Mouse (Mus musculus): Measurements from ENCODE around the gene Clasp2.
A peak's percentile ranks its signal among the peaks of the same experiment; 100 is the strongest.

The Clasp2 gene

DNA sequence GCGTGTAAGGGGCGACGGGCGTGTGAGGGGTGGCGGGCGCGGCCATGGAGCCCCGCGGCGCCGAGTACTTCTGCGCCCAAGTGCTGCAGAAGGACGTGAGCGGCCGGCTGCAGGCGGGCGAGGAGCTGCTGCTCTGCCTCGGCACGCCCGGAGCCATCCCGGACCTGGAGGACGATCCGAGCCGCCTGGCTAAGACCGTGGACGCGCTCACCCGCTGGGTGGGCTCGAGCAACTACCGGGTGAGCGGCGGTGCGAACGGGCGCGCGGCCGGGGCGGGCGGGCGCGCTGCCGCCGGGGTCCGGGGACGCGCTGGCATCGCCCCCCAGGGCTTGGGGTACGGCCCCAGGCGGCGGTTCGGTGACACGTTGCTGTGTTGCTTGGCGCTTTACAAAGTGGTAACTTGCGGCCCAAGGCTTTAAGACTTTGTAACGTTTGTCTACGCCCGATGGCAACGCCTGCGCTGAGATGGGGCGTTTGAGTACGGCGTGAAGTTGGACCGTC is 414 bp downstream of the Clasp2 start:
- TF ChIP-seq POU5F1 (IDR thresholded peaks at IDR 0.05; ENCODE audit: borderline replicate concordance, low read length) (no peak), CTCF (conservative IDR thresholded peaks at IDR 0.05; ENCODE audit: low read length) (no peak), NANOG (IDR thresholded peaks at IDR 0.05; ENCODE audit: borderline replicate concordance, low read length) (no peak)
- peak overlapping the region; percentile 98 for H3K4me3 ChIP-seq (replicated peaks; ENCODE audit: low read length)
- peaks cover 22% of the 10 kb centered on the region for H3K4me1 ChIP-seq (replicated peaks; ENCODE audit: low read depth, low read length)
- peaks cover 8% of the 10 kb centered on the region for H3K27me3 ChIP-seq (ENCODE audit: insufficient read depth, low read length)
- no peaks in the 10 kb centered on the region for H3K9me3 ChIP-seq (ENCODE audit: low read length)
- H3K36me3 ChIP-seq (ENCODE audit: insufficient read depth, low read length), result no peaks in the 10 kb centered on the region

DNA sequence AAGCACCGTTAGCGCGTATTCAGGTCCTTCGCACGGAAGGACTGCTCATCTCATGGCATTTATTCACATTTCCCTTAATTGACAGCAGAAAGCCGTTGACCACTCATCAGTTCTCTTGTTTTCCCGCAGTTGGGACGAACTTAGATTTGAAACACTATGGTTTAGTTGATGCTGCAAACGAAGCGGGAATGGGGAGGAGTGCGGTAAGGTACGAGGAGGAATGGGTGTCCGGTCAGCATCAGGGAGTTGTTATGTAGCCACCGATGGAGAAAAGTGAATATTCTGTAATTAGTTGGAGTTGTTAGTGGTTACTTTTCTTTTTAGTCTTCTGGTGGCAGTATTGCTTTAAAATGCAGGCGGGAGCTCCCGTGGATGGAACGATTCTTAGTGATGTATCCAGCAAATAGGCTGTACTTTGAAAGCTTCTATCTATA is 1.1 kb downstream of the Clasp2 start:
- H3K9me3 ChIP-seq (ENCODE audit: low read length), result no peaks in the 10 kb centered on the region
- H3K4me3 ChIP-seq (replicated peaks; ENCODE audit: low read length), result peak overlapping the region; percentile 98
- H3K4me1 ChIP-seq (replicated peaks; ENCODE audit: low read depth, low read length), result peaks cover 22% of the 10 kb centered on the region
- H3K27me3 ChIP-seq (ENCODE audit: insufficient read depth, low read length), result peaks cover 8% of the 10 kb centered on the region
- no peak for TF ChIP-seq NANOG (IDR thresholded peaks at IDR 0.05; ENCODE audit: borderline replicate concordance, low read length)
- no peak for TF ChIP-seq POU5F1 (IDR thresholded peaks at IDR 0.05; ENCODE audit: borderline replicate concordance, low read length)
- no peak for TF ChIP-seq CTCF (conservative IDR thresholded peaks at IDR 0.05; ENCODE audit: low read length)
- H3K36me3 ChIP-seq (ENCODE audit: insufficient read depth, low read length), result no peaks in the 10 kb centered on the region

DNA sequence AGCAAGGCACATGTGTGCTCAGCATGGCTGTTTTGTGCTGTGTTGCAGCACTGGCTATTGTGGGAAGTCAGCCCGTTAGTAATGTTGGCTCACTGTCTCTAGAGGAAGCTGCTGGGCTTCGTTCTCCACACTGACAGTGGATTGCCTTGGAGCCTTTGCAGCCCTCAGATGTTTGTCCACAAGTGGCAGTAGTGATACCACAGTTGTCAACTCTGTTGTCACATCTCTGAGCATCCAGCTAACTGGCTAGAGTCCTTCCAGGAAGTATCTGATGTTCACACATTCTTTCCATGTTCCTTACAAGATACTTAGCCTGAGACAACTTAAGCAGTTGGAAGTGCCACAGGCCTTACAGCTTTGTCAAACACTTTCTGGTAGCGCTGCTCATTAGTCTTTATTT is 2.0 kb downstream of the Clasp2 start:
- peaks cover 8% of the 10 kb centered on the region for H3K27me3 ChIP-seq (ENCODE audit: insufficient read depth, low read length)
- peaks cover 7% of the 10 kb centered on the region for H3K36me3 ChIP-seq (ENCODE audit: insufficient read depth, low read length)
- TF ChIP-seq NANOG (IDR thresholded peaks at IDR 0.05; ENCODE audit: borderline replicate concordance, low read length) (no peak), CTCF (conservative IDR thresholded peaks at IDR 0.05; ENCODE audit: low read length) (no peak), POU5F1 (IDR thresholded peaks at IDR 0.05; ENCODE audit: borderline replicate concordance, low read length) (no peak)
- H3K9me3 ChIP-seq (ENCODE audit: low read length), result no peaks in the 10 kb centered on the region
- no peak overlapping the region for H3K4me3 ChIP-seq (replicated peaks; ENCODE audit: low read length)
- peaks cover 22% of the 10 kb centered on the region for H3K4me1 ChIP-seq (replicated peaks; ENCODE audit: low read depth, low read length)

DNA sequence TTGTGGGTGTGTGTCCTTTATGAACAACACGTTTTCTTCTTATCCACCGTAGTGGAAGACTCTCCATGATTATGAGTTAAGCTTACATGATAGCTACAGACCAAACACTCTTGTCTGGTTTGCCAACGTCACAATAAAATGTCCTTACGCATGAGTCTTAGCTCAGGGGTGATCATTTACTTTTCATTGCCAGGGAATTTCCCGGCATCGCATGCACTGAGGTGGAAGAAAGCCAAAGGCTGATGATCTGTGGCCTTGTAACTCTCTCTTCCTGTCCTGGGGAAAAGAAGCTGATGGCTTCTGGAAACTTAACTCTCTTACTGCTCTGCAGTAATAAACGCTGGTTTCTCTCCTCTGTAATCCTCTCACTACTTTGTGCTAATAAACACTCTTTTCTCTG is 8.1 kb downstream of the Clasp2 start:
- Histone ChIP-seq H3K4me1 (replicated peaks; ENCODE audit: low read depth, low read length) (no peaks in the 10 kb centered on the region), H3K9me3 (ENCODE audit: low read length) (no peaks in the 10 kb centered on the region)
- TF ChIP-seq CTCF (conservative IDR thresholded peaks at IDR 0.05; ENCODE audit: low read length) (no peak), NANOG (IDR thresholded peaks at IDR 0.05; ENCODE audit: borderline replicate concordance, low read length) (no peak), POU5F1 (IDR thresholded peaks at IDR 0.05; ENCODE audit: borderline replicate concordance, low read length) (no peak)

DNA sequence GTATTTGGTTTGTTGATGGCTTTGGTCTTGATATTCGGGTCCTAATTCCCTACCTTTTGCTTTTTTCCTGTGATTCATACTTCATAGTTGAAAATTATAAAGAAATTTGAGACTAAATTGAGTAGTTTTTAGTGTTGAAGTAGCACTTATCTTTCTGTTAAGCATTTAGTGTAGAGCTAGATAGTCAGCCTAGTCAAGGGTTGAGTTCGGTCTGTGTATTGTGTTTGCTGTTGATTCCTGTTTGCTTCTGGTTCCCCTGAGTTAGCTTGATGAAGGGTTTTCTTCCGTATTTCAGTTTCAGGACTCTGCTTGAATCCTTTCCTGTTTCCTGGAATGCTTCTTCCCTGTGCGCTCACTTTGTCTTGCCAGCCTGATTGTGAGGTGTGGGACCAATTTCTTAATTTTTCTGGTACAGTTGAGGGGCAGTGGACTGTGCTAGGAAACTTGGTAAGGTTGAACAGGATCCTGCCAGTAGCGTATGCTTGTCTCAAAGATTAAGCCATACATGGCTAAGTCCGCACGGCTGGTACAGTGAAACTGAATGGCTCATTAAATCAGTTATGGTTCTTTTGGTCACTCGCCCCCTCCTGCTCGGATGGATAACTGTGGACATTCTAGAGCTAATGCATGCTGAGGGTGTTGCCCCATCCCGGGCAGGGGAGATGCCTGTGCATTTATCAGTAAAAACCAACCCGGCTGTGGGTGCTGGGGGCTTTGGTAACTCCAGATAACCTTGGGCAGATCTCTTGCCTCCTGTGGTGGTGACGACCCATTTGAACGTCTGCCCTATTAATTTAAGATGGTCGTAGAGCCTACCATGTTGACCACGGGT is 14.8 kb downstream of the Clasp2 start:
- TF ChIP-seq NANOG (IDR thresholded peaks at IDR 0.05; ENCODE audit: borderline replicate concordance, low read length) (no peak), CTCF (conservative IDR thresholded peaks at IDR 0.05; ENCODE audit: low read length) (no peak), POU5F1 (IDR thresholded peaks at IDR 0.05; ENCODE audit: borderline replicate concordance, low read length) (no peak)

More for the DNA sequence above, 8.1 kb downstream of the Clasp2 start:
- no peak overlapping the region for H3K4me3 ChIP-seq (replicated peaks; ENCODE audit: low read length)
- peaks cover 18% of the 10 kb centered on the region for H3K36me3 ChIP-seq (ENCODE audit: insufficient read depth, low read length)
- no peaks in the 10 kb centered on the region for H3K27me3 ChIP-seq (ENCODE audit: insufficient read depth, low read length)

DNA sequence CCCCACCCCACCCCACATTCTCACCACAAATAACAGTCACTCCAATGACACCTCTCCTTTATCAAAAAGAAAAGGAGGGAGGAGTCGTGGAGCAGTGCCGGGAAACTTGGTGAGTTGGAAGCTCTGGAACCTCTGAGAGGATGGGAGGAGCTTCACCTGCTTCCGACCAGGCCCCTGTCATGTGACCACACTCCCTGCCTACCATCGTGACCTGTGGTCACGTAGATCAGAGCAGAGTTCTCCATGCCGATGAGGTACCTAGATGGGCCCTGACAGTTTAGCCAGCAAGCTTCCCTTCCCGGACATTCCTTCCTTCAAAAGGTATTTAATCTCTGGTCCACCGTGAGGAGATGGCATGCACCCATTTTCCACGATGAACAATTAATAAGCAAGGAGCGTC is 17.2 kb downstream of the Clasp2 start:
- Histone ChIP-seq H3K9me3 (ENCODE audit: low read length) (peaks cover 3% of the 10 kb centered on the region; the same call in 1 of the 2 replicates), H3K36me3 (ENCODE audit: insufficient read depth, low read length) (peaks cover 10% of the 10 kb centered on the region; the same call in 1 of the 2 replicates), H3K27me3 (ENCODE audit: insufficient read depth, low read length) (no peaks in the 10 kb centered on the region), H3K4me1 (replicated peaks; ENCODE audit: low read depth, low read length) (peaks cover 39% of the 10 kb centered on the region), H3K4me3 (replicated peaks; ENCODE audit: low read length) (peak overlapping the region; percentile 77)
- no peak for TF ChIP-seq CTCF (conservative IDR thresholded peaks at IDR 0.05; ENCODE audit: low read length)

More for the DNA sequence above, 14.8 kb downstream of the Clasp2 start:
- Histone ChIP-seq H3K9me3 (ENCODE audit: low read length) (peaks cover 3% of the 10 kb centered on the region; the same call in 1 of the 2 replicates), H3K36me3 (ENCODE audit: insufficient read depth, low read length) (0 out of 2 replicates have a peak, but pooled peaks cover 3% of the 10 kb centered on the region), H3K4me1 (replicated peaks; ENCODE audit: low read depth, low read length) (peaks cover 39% of the 10 kb centered on the region), H3K27me3 (ENCODE audit: insufficient read depth, low read length) (no peaks in the 10 kb centered on the region), H3K4me3 (replicated peaks; ENCODE audit: low read length) (0 out of 2 replicates have a peak overlapping the region, but pooled peaks have one; percentile 37)

DNA sequence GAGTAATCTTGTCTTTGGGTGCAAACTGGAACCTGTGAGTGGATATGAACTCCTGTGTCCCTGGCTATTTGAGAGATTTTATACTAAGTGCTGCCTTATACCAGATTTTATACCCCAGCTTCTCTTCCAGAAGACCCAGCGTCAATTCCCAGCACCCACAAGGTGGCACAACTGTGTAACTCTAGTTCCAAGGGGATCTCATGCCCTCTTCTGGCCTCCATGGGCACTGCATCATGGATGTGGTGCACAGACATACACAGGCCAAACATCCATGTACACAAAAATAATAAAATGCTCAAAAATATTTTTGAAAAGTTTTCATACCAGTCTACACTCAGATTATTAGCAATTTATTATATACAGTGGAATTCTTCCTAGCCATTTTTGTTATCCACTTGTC is 18.4 kb downstream of the Clasp2 start:
- Histone ChIP-seq H3K27me3 (ENCODE audit: insufficient read depth, low read length) (no peaks in the 10 kb centered on the region), H3K4me1 (replicated peaks; ENCODE audit: low read depth, low read length) (peaks cover 39% of the 10 kb centered on the region), H3K36me3 (ENCODE audit: insufficient read depth, low read length) (peaks cover 21% of the 10 kb centered on the region), H3K9me3 (ENCODE audit: low read length) (peaks cover 3% of the 10 kb centered on the region; the same call in 1 of the 2 replicates), H3K4me3 (replicated peaks; ENCODE audit: low read length) (peak overlapping the region; percentile 77; the same call in 1 of the 2 replicates)
- TF ChIP-seq NANOG (IDR thresholded peaks at IDR 0.05; ENCODE audit: borderline replicate concordance, low read length) (no peak), POU5F1 (IDR thresholded peaks at IDR 0.05; ENCODE audit: borderline replicate concordance, low read length) (no peak), CTCF (conservative IDR thresholded peaks at IDR 0.05; ENCODE audit: low read length) (peak; percentile 74)

DNA sequence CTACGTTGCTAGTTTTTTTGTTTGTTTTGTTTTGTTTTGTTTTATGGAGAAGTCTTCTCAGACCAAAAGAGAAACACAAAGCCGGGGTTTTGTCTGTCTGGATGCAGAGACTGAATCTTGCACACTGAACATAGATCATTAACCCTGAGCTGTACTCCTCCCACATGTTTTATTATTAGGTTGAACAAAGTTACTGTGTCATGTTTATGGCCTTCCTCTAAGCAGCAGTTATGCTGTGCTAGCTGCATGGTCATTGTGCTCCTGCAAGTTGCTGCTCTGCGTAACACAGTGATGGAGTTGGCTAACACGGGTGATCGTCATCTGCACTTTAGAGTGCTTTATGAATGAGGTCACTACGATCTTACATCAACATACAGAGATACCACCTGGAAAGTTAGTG is 21.1 kb downstream of the Clasp2 start:
- TF ChIP-seq NANOG (IDR thresholded peaks at IDR 0.05; ENCODE audit: borderline replicate concordance, low read length) (no peak), CTCF (conservative IDR thresholded peaks at IDR 0.05; ENCODE audit: low read length) (no peak), POU5F1 (IDR thresholded peaks at IDR 0.05; ENCODE audit: borderline replicate concordance, low read length) (no peak)
- Histone ChIP-seq H3K4me3 (replicated peaks; ENCODE audit: low read length) (no peak overlapping the region), H3K27me3 (ENCODE audit: insufficient read depth, low read length) (no peaks in the 10 kb centered on the region), H3K36me3 (ENCODE audit: insufficient read depth, low read length) (peaks cover 21% of the 10 kb centered on the region), H3K9me3 (ENCODE audit: low read length) (peaks cover 3% of the 10 kb centered on the region; the same call in 1 of the 2 replicates), H3K4me1 (replicated peaks; ENCODE audit: low read depth, low read length) (peaks cover 17% of the 10 kb centered on the region)
